Mouse (Mus musculus) CH12.LX (cell line): Measurements from ENCODE around the gene Cdh15.

Source experiments
- EP300 ChIP-seq: IDR thresholded peaks from 2 replicates; pipeline ENCODE4 v1.6.1; 2011; ENCODE audit warnings: low read length, improper control_type of control experiment
- MAFK ChIP-seq: IDR thresholded peaks from 2 replicates; pipeline ENCODE4 v1.6.1; 2011; ENCODE audit warnings: low read length, improper control_type of control experiment; ENCODE audit not compliant: insufficient replicate concordance

DNA sequence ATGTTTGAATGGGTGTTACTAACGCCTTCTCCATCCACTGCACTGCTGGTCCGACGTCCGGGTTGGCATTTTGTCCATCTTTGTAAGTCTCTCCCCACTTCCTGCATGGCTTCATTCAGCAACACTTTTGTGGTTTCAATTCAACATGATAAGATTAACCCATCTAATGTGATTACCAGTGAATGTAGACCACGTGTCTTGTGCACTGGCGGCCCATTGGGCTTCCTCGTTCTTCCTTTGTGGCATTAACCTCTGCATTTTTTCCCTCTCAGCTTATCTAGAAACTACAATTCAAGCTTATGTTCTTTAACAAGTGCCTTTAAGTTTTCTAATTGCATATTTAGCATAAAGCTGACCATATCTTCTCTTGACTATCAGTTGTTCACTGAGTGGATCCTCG, 22.4 kb upstream of the Cdh15 start:
- TF ChIP-seq MAFK (no peak), EP300 (no peak)
